Mouse (Mus musculus) neural tube, embryonic 10.5 days (tissue): Measurements from ENCODE around the gene Chst8.

Experiments used
- DNase-seq: peaks from one replicate; pipeline ENCODE4 v3.0.0-alpha.2; 2017; ENCODE audit warnings: low spot score; ENCODE audit errors: extremely low spot score

The Chst8 gene

GRCm38 (mm10) chr7:34812531-34813111 lies at the start of gene Chst8:
Gene Chst8 (minus strand): TSS chr7:34812711.
- peak; percentile 87 for DNase-seq

GRCm38 (mm10) chr7:34858291-34858690 lies 45.8 kb upstream of the Chst8 start:
- no peak for DNase-seq

GRCm38 (mm10) chr7:34854781-34855352 lies 42.4 kb upstream of the Chst8 start:
- no peak for DNase-seq

DNA sequence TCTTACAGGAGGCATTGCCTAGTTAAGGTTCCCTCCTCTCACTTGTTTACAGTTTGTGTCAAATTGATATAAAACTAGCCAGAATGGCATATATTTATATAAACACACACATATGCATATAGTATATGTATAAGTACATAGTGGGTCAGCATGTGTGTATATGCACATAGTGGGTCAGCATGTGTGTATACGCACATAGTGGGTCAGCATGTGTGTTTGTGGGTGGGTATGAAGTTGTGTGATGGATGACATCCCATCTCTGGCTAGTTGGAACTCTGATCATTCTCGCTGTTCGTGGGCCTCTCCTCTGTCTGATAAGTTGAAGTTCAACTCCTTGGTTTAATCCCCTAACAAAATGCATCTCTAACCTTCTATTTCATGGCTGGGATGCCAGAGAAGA lies 40.9 kb upstream of the Chst8 start:
- no peak for DNase-seq

DNA sequence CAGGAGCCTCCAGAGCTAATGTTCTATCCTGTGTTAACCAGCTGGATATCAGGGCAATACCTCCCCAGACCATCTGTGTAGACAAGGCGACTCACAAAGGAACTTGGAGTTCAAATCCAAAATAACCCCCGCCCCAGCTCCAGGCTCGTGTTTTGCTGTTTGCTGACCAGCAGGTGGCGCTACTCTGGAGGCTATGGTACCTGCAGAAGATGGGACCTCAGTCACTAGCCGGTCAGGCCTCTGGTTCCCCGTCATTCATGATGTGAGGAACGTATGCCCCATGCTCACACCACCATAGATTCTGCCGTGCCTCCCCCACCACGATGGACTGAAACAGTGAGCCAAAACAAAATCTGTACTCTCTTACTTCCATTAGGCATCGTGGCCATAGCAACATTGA lies 37.1 kb upstream of the Chst8 start:
- peak; percentile 23 for DNase-seq

GRCm38 (mm10) chr7:34848811-34849210 lies 36.3 kb upstream of the Chst8 start:
- DNase-seq, result no peak

- DNase-seq, result no peak
Observed at GRCm38 (mm10) chr7:34847900-34848299, 35.4 kb upstream of the Chst8 start.

GRCm38 (mm10) chr7:34847410-34847809 lies 34.9 kb upstream of the Chst8 start:
- DNase-seq, result no peak

GRCm38 (mm10) chr7:34838749-34839148 lies 26.2 kb upstream of the Chst8 start:
- no peak for DNase-seq

DNA sequence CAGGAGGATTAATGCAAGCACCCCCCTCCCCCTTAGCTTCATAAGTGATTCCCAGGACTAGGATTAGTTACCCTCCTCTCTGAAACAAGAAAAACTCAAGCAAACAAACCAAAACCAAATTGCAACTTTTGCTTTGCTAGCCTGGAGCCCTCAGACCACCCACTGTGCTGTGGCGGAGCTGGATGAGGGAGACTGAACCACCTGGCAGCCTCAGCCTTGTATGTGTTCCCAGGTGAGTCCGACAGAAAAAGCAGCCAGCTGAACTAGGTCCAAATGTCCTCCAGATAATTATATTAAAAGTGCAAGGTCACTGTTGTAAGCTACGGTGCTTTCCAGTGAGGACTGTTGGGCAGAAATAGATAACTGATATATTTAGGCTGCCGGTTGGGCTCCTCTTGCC lies 25.7 kb upstream of the Chst8 start:
- no peak for DNase-seq

GRCm38 (mm10) chr7:34826255-34826909 lies 13.9 kb upstream of the Chst8 start:
- no peak for DNase-seq

GRCm38 (mm10) chr7:34821587-34821986 lies 9.1 kb upstream of the Chst8 start:
- DNase-seq, result no peak

DNA sequence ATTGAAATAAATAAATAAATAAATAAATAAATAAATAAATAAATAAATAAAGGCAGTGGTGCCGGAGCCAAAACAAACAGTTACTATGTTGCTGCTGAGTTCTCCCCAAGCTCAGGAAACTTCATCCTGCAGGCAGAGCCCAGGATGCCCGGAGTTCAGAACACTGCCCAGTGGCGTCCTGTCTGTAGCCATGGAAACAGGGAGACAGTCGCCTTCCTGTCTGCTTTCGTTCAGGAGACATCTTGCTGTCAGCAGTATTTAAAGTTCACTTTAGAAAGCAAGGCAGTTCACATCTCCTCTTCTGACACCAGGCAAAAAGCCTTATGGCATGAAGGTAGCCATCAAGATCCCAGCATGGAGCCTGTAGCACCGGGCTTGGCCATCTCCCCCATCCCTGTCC lies 8.0 kb upstream of the Chst8 start:
- DNase-seq, result no peak

GRCm38 (mm10) chr7:34819796-34820195 lies 7.3 kb upstream of the Chst8 start:
- DNase-seq, result no peak

- no peak for DNase-seq
Observed at GRCm38 (mm10) chr7:34818660-34819059, 6.1 kb upstream of the Chst8 start.

GRCm38 (mm10) chr7:34816981-34817380 lies 4.5 kb upstream of the Chst8 start:
- no peak for DNase-seq

- DNase-seq, result no peak
Observed at GRCm38 (mm10) chr7:34814801-34815200, 2.3 kb upstream of the Chst8 start.

DNA sequence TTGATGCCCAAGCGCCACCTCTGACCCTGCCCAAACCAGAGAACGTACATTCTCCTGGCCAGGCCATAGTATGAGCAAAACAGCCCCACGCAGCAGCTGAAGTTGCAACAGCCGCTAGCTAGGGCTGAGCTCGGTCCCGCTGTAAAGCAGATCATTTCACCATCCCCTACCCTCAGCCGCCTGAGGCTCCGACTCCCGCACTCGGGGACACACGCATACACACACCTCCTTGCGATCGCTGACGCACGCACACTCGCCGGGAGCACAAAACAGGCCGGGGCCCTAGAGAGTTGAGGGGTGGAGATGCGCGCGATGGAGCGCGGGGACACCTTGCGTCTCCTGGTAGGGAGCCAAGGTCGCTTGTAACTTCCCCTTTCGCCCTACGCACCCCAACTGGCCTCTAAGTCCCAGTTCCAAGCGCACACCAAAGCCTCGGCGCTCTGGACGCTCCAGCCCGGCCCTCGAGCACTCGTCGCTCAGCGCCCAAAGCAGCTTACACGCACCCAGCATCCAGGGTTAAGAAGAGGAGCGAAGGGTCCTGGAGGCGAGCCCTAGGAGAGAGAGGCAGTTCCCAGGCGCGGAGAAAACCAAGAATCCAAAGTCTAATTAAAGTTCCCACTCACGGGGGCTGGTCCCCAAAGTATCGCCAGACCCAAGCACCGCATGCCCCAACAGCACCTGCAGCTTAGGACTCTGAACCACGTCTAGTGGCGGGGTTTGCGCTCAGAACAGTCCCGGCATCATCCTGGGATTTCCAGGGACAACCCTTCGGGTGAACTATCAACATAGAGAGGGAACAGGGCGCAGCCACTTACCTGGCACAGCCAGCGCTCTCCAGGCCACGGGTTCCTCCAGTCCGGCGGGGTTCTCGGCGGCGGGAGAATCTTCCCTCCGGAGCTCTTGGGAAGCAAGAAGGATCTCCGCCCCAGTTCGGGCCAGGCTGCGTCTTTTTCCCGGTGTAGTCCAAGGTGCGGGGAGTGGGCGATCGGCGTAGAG lies 682 bp downstream of the Chst8 start:
- peak; percentile 52 for DNase-seq

GRCm38 (mm10) chr7:34811060-34811459 lies 1.5 kb downstream of the Chst8 start:
- DNase-seq, result peak; percentile 45

GRCm38 (mm10) chr7:34806307-34806706 lies 6.2 kb downstream of the Chst8 start:
- no peak for DNase-seq

DNA sequence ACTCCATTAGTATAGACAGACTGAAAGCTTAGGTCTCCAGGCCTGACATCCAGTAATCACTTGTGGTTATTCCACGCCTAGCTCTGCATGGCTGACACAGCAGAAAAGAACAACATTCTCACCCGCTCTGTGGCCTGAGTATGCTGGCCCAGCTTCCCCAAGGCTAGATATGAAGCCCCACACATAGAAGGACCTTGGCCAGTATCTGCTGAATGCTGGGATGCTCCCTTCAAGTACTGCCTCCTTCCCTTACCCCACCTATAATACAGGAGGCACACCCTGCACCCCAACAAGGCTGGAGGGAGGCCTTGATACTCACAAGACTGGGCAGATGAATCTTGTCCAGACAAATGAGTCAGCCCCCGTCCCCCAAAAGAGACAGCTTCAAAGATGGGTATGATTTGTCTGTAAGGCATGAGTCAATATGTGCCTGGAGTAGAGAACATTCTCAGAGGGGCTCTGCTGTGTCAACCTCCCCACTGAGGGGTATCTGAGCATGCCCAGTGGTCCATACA lies 6.8 kb downstream of the Chst8 start:
- no peak for DNase-seq

DNA sequence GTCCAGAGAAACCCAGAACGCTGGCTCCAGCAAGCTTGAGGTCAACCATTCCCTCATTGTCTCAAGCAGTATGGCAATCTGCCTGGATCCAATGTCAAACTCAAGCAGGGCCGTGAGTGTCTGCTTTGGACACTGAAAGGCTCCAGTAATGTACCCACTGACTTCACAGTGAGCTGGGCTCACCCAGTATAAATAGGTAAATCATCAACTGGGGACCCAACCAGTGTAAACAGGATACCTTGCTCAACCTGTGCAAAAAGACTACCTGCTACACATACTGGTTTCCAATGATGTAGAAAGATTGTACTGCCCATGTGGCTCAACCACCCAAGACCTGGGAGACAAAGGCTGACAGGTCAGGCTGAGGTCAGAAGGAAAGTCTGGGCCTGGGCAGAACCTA lies 7.5 kb downstream of the Chst8 start:
- no peak for DNase-seq
